Mouse (Mus musculus) E14TG2a.4 (cell line): ENCODE measurements around the gene Zfp65.

Source experiments
- CTCF ChIP-seq: conservative IDR thresholded peaks from 2 replicates; pipeline ENCODE4 v1.5.1; 2014; ENCODE audit warnings: low read length
- NANOG ChIP-seq: IDR thresholded peaks from 2 replicates; pipeline ENCODE4 v1.6.1; 2014; ENCODE audit warnings: borderline replicate concordance, low read length, mixed read lengths
- POU5F1 ChIP-seq: IDR thresholded peaks from 2 replicates; pipeline ENCODE4 v1.6.1; 2014; ENCODE audit warnings: low read length, borderline replicate concordance

DNA sequence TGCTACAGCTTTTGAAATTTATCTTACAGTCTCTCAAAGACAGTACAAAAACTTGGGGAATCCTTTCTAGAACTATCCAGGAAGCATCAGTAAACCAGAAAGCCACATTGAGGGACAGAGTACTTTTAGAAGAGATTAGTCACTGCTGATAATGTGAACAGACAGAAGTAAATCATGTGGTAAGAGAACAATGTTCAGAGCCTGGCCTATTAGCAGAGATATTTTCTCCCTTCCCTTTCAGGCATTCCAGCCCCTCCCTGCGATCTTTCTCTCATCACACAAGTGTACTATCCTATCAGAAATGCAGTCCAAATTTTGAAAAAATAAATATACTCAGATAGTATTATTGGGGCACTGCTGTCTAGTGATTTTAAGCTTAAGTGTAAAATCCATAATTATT lies 867 bp downstream of the Zfp65 start:
- TF ChIP-seq CTCF (no peak), POU5F1 (no peak), NANOG (no peak)
